In genomic region chr7:19175708-19176515, GRCm38 (mm10) we compare ENCODE assay signal across 8 mouse cellular contexts. TPM values are rescaled to one million over a fixed set of nuclear protein-coding genes. Genes with fewer than 3 reads are reported as not detected.
DNase-seq lines count a peak whose midpoint lies in the region; ATAC-seq and TF ChIP-seq lines count a peak whose summit lies in the region.

TSS of gene Eml2 (plus strand) at chr7:19176421.

- WGBS in intestine, embryonic 16.5 days, result 2% methylated on average over 30 of the region's 30 CpGs
- WGBS in midbrain, embryonic 12.5 days, result under 1% methylated on average over 30 of the region's 30 CpGs

- DNase-seq in CD4-positive, CD25-positive, alpha-beta regulatory T cell, adult 2 months (ENCODE audit: low read depth, low spot score), result peak; percentile 50
- no peak for DNase-seq in gastrocnemius, postnatal 4 days (ENCODE audit: low spot score in 2 of 2)
- DNase-seq in left cerebral cortex, postnatal 36 days (ENCODE audit: low spot score in 2 of 2), result peak; percentile 68 to 87
- peak; percentile 97 for DNase-seq in telencephalon, adult 2 months (ENCODE audit: low read depth, low spot score)

- H3K4me2 ChIP-seq in intestine, embryonic 16.5 days (ENCODE audit: low read depth, low read length), result peak within 1 kb of the TSS; percentile 12; the same call in 1 of the 2 replicates
- peak within 1 kb of the TSS; percentile 56 for H3K4me2 ChIP-seq in midbrain, embryonic 12.5 days (replicated peaks)

- H3K27ac ChIP-seq in cortical plate, adult 2 months (ENCODE audit: insufficient read depth, low read length), result peak within 1 kb of the TSS; percentile 95
- H3K27ac ChIP-seq in intestine, embryonic 16.5 days (ENCODE audit: low read length), result no peak within 1 kb of the TSS
- H3K27ac ChIP-seq in midbrain, embryonic 12.5 days (replicated peaks), result peak within 1 kb of the TSS; percentile 46

- H3K4me3 ChIP-seq in cortical plate, adult 2 months (ENCODE audit: insufficient read depth, low read length), result peak within 1 kb of the TSS; percentile 88
- peak within 1 kb of the TSS; percentile 24 for H3K4me3 ChIP-seq in intestine, embryonic 16.5 days (ENCODE audit: low read length)
- peak within 1 kb of the TSS; percentile 45 for H3K4me3 ChIP-seq in midbrain, embryonic 12.5 days

- no peak for TF ChIP-seq CTCF in cortical plate, adult 2 months (IDR thresholded peaks at IDR 0.05; ENCODE audit: extremely low read depth, insufficient read depth, low read length)

- no peaks in the 10 kb centered on the region for H3K36me3 ChIP-seq in intestine, embryonic 16.5 days (ENCODE audit: control insufficient read depth, insufficient read depth, low read length)
- no peaks in the 10 kb centered on the region for H3K36me3 ChIP-seq in midbrain, embryonic 12.5 days

- intact Hi-C loops in left cerebral cortex, postnatal 36 days (cut with DNase I), result loop anchor here (5.0 kb wide), 1 partner anchor 166 kb away; the partner anchor contains the start of gene Ercc1

- 0 out of 2 replicates have a peak within 1 kb of the TSS, but pooled peaks have one; percentile 48 for H3K9ac ChIP-seq in intestine, embryonic 16.5 days (ENCODE audit: low read depth, low read length)
- peak within 1 kb of the TSS; percentile 53 for H3K9ac ChIP-seq in midbrain, embryonic 12.5 days (replicated peaks)

- peaks cover 50% of the 10 kb centered on the region for H3K27me3 ChIP-seq in intestine, embryonic 16.5 days (replicated peaks; ENCODE audit: control insufficient read depth, insufficient read depth, low read length)
- peaks cover 59% of the 10 kb centered on the region for H3K27me3 ChIP-seq in midbrain, embryonic 12.5 days

- H3K4me1 ChIP-seq in cortical plate, adult 2 months (ENCODE audit: control insufficient read depth, insufficient read depth, low read length), result 0 out of 2 replicates have a peak, but pooled peaks cover 3% of the 10 kb centered on the region
- H3K4me1 ChIP-seq in intestine, embryonic 16.5 days (ENCODE audit: control insufficient read depth, insufficient read depth, low read length), result peaks cover 25% of the 10 kb centered on the region
- H3K4me1 ChIP-seq in midbrain, embryonic 12.5 days, result peaks cover 50% of the 10 kb centered on the region

- TF ChIP-seq POLR2A in cortical plate, adult 2 months (IDR thresholded peaks at IDR 0.05; ENCODE audit: extremely low read depth, insufficient read depth, low read length), result peak; percentile 67

- no peaks in the 10 kb centered on the region for H3K9me3 ChIP-seq in intestine, embryonic 16.5 days (ENCODE audit: control insufficient read depth, low read length)
- no peaks in the 10 kb centered on the region for H3K9me3 ChIP-seq in midbrain, embryonic 12.5 days

- no peak for ATAC-seq in CD4-positive, CD25-positive, alpha-beta regulatory T cell, adult 4 months
- peak; percentile 45 for ATAC-seq in intestine, embryonic 16.5 days
- ATAC-seq in midbrain, embryonic 12.5 days (ENCODE audit: low FRiP score, low read depth), result peak; percentile 92

RNA-seq across cellular contexts. Expression of gene Eml2, which starts in this region (rescaled TPM):
- polyA plus RNA-seq in CD4-positive, CD25-positive, alpha-beta regulatory T cell, adult 4 months (2017; shearing (Covaris generic)), result 10 to 100 TPM in 1 of 2 experiments, 1 to 10 TPM in 1; 10.0 to 30.1 TPM
- polyA plus RNA-seq in cortical plate, adult 2 months (2012; rRNA removed), result 156 and 157 TPM in 2 replicates
- total RNA-seq in gastrocnemius, postnatal 4 days (2021), result 10 to 100 TPM; 17.0 to 18.1 TPM
- 7.1 and 8.4 TPM in 2 replicates for polyA plus RNA-seq in intestine, embryonic 16.5 days (2015; fragmentation: Nextera tagmentation; extraction: Ambion mirVana)
- total RNA-seq in left cerebral cortex, postnatal 36 days (2021), result 100 to 1,000 TPM; 124 to 156 TPM
- polyA plus RNA-seq in midbrain, embryonic 12.5 days (2016; fragmentation: Nextera tagmentation; extraction: Ambion mirVana), result 5.4 and 6.0 TPM in 2 replicates

Comparison
In these comparisons a context has a peak if more than half of its experiments do, and no peak if none do; other contexts are left out.
1. RNA of gene Eml2 (total RNA-seq): 124 to 156 TPM in left cerebral cortex, postnatal 36 days; 17.0 to 18.1 TPM in gastrocnemius, postnatal 4 days; every median in the first group is over 4 times any median in the second.
2. DNase-seq: peak in CD4-positive, CD25-positive, alpha-beta regulatory T cell, adult 2 months (single experiment), left cerebral cortex, postnatal 36 days (2 of 2) and telencephalon, adult 2 months (single experiment); none in gastrocnemius, postnatal 4 days (0 of 2).
3. H3K4me3 ChIP-seq: peak in every context shown above with its lines; median percentile 88 in cortical plate, adult 2 months; 45 in midbrain, embryonic 12.5 days; 24 in intestine, embryonic 16.5 days.